Mouse (Mus musculus): Measurements from ENCODE around the gene Gk5. TPM values are rescaled to one million over a fixed set of nuclear protein-coding genes. Genes with fewer than 3 reads are reported as not detected.

The Gk5 gene
- polyA plus RNA-seq, 1 experiment from 2014 or later, result 2.6 TPM

DNA sequence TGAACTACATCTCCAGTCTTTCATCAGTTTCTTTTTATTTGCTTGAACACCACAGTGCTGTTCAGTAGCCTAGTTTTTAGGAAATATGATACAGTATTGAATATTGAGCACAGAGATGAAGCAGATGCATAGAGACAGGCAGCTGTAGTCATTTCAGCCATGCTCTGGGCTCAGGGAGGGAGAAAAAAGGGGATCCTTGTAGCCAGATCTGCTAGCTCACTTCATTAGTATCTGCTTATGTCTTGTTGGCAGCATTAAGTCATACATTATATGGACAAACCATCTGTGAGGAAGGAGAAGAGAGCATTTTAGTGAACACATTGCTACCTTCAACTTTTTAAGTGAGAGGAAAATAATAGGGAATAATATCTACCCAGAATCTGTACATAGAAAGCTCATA, 101.3 kb downstream of the Gk5 start:
- Histone ChIP-seq H3K4me2 (ENCODE audit: low read depth, low read length) (no peak overlapping the region), H3K9me3 (replicated peaks; ENCODE audit: control insufficient read depth, low read length) (no peaks in the 10 kb centered on the region), H3K4me1 (ENCODE audit: control insufficient read depth, insufficient read depth, low read length) (no peaks in the 10 kb centered on the region), H3K4me3 (ENCODE audit: low read length) (no peak overlapping the region), H3K27me3 (ENCODE audit: control insufficient read depth, insufficient read depth, low read length) (no peaks in the 10 kb centered on the region), H3K36me3 (ENCODE audit: control insufficient read depth, insufficient read depth) (no peaks in the 10 kb centered on the region), H3K27ac (ENCODE audit: low read length) (no peak overlapping the region), H3K9ac (ENCODE audit: low read length) (no peak overlapping the region)
- no peak for ATAC-seq (replicated peaks; ENCODE audit: extremely low read depth, insufficient read depth, low FRiP score)

- H3K4me3 ChIP-seq (ENCODE audit: low read length), result no peak overlapping the region
- no peaks in the 10 kb centered on the region for H3K36me3 ChIP-seq (ENCODE audit: control insufficient read depth, insufficient read depth)
- H3K4me2 ChIP-seq (ENCODE audit: low read depth, low read length), result no peak overlapping the region
- 0 out of 2 replicates have a peak, but pooled peaks have one; percentile 23 for ATAC-seq (replicated peaks; ENCODE audit: extremely low read depth, insufficient read depth, low FRiP score)
- no peaks in the 10 kb centered on the region for H3K9me3 ChIP-seq (replicated peaks; ENCODE audit: control insufficient read depth, low read length)
- WGBS, result 58% methylated on average over 2 of the region's 2 CpGs
- H3K9ac ChIP-seq (ENCODE audit: low read length), result no peak overlapping the region
- H3K4me1 ChIP-seq (ENCODE audit: control insufficient read depth, insufficient read depth, low read length), result no peaks in the 10 kb centered on the region
- H3K27me3 ChIP-seq (ENCODE audit: control insufficient read depth, insufficient read depth, low read length), result no peaks in the 10 kb centered on the region
- H3K27ac ChIP-seq (ENCODE audit: low read length), result no peak overlapping the region
Observed at GRCm38 (mm10) chr9:96223302-96223701, 104.1 kb downstream of the Gk5 start.

GRCm38 (mm10) chr9:96228285-96228684, 109.1 kb downstream of the Gk5 start:
- H3K9me3 ChIP-seq (replicated peaks; ENCODE audit: control insufficient read depth, low read length), result no peaks in the 10 kb centered on the region
- H3K4me1 ChIP-seq (ENCODE audit: control insufficient read depth, insufficient read depth, low read length), result no peaks in the 10 kb centered on the region
- H3K9ac ChIP-seq (ENCODE audit: low read length), result no peak overlapping the region
- no peaks in the 10 kb centered on the region for H3K36me3 ChIP-seq (ENCODE audit: control insufficient read depth, insufficient read depth)
- no peaks in the 10 kb centered on the region for H3K27me3 ChIP-seq (ENCODE audit: control insufficient read depth, insufficient read depth, low read length)
- no peak overlapping the region for H3K27ac ChIP-seq (ENCODE audit: low read length)
- no peak overlapping the region for H3K4me2 ChIP-seq (ENCODE audit: low read depth, low read length)
- no peak for ATAC-seq (replicated peaks; ENCODE audit: extremely low read depth, insufficient read depth, low FRiP score)
- H3K4me3 ChIP-seq (ENCODE audit: low read length), result no peak overlapping the region

DNA sequence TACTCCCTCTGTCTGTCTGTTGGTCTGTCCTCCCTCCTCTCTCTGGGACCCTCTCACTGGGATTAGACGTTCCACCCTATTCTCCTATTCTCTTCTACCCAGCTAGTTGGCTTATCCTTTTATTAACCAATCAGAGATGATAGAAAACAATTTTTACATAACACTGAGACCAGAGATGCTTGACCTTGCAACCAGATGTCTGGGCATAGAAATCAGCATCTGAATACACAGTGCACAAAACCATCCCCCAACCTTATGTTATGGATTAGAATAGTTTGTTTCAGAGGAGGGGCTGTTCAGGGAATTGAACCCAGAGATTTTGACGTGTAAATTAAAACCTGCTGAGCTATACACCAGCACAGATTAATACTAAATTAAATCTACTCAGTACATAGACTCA, 111.1 kb downstream of the Gk5 start:
- no peak overlapping the region for H3K4me3 ChIP-seq (ENCODE audit: low read length)
- no peaks in the 10 kb centered on the region for H3K36me3 ChIP-seq (ENCODE audit: control insufficient read depth, insufficient read depth)
- no peaks in the 10 kb centered on the region for H3K4me1 ChIP-seq (ENCODE audit: control insufficient read depth, insufficient read depth, low read length)
- no peak overlapping the region for H3K9ac ChIP-seq (ENCODE audit: low read length)
- H3K27me3 ChIP-seq (ENCODE audit: control insufficient read depth, insufficient read depth, low read length), result no peaks in the 10 kb centered on the region
- 79% methylated on average over 2 of the region's 2 CpGs for WGBS
- H3K9me3 ChIP-seq (replicated peaks; ENCODE audit: control insufficient read depth, low read length), result no peaks in the 10 kb centered on the region
- ATAC-seq (replicated peaks; ENCODE audit: extremely low read depth, insufficient read depth, low FRiP score), result no peak
- H3K4me2 ChIP-seq (ENCODE audit: low read depth, low read length), result no peak overlapping the region
- H3K27ac ChIP-seq (ENCODE audit: low read length), result no peak overlapping the region

Other genes starting within 250 kb of the Gk5 start
- 10.3 and 11.5 TPM in 2 replicates for gene Xrn1, start 164.6 kb upstream of the Gk5 start, polyA plus RNA-seq (2015; fragmentation: Nextera tagmentation; extraction: Ambion mirVana)
- gene Tfdp2, start 76.9 kb downstream of the Gk5 start, polyA plus RNA-seq (2015; fragmentation: Nextera tagmentation; extraction: Ambion mirVana), result 33.2 and 34.2 TPM in 2 replicates
- gene Atp1b3, start 245.1 kb downstream of the Gk5 start, polyA plus RNA-seq (2015; fragmentation: Nextera tagmentation; extraction: Ambion mirVana), result 125 and 136 TPM in 2 replicates